Comparison of ENCODE assay signal across 1 mouse cellular context in the genomic region with DNA sequence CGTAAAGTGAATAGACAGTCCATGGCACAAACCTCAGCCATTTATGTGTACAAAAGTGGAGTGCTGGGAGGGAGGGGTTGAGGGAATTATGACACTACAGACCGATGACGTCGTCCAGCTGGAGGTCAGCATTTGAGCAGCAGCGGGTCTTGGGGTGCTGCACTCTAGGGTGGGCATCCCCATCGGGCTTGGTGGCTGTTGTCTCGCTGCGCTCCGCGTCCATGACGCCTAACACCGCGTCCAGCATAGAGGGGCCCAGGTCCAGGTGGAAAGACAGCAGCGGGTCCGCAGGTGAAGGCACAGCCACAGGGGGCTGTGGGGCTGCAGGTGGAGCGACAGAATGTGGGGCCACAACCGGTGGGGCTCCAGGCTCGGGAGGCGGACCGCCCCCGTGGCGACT.
TF ChIP-seq lines count a peak whose summit lies in the region.

No protein-coding gene starts in this region.

TF ChIP-seq in CH12.LX, 34 proteins besides CTCF, POLR2A, EP300 and RAD21 (continued from another document):
- no peak for TF ChIP-seq HCFC1 (IDR thresholded peaks at IDR 0.05; ENCODE audit: low read depth, low read length)
